Mouse (Mus musculus) brain, embryonic 14.5 days (tissue): ENCODE data around the gene Ctc1. TPM values are rescaled to one million over a fixed set of nuclear protein-coding genes. Genes with fewer than 3 reads are reported as not detected.

Experiments
- DNase-seq: peaks from one replicate; pipeline ENCODE4 v3.0.0-alpha.2; 2011; ENCODE audit warnings: low read depth
- CTCF ChIP-seq: fragments of 200-500 bp; IDR thresholded peaks from 2 replicates; pipeline ENCODE4 v1.5.1; 2012; ENCODE audit warnings: inconsistent platforms, mild to moderate bottlenecking, moderate library complexity, borderline replicate concordance; ENCODE audit not compliant: insufficient read depth, insufficient read length; ENCODE audit errors: extremely low read depth
- POLR2A ChIP-seq: fragments of 200-500 bp; IDR thresholded peaks from 2 replicates; pipeline ENCODE4 v1.6.1; 2012; ENCODE audit warnings: mild to moderate bottlenecking, inconsistent platforms, borderline replicate concordance; ENCODE audit not compliant: poor library complexity, insufficient read depth, insufficient read length, severe bottlenecking; ENCODE audit errors: extremely low read depth
- polyA plus RNA-seq: library from polyadenylated mRNA; depleted of rRNA; stranded (reverse); fragments of >200 nt; gene quantifications from 2 replicates; pipeline ENCODE4 v1.2.3, GENCODE M21; 2012; rRNA removed

Gene Ctc1
- 115 and 170 TPM in 2 replicates for polyA plus RNA-seq

DNA sequence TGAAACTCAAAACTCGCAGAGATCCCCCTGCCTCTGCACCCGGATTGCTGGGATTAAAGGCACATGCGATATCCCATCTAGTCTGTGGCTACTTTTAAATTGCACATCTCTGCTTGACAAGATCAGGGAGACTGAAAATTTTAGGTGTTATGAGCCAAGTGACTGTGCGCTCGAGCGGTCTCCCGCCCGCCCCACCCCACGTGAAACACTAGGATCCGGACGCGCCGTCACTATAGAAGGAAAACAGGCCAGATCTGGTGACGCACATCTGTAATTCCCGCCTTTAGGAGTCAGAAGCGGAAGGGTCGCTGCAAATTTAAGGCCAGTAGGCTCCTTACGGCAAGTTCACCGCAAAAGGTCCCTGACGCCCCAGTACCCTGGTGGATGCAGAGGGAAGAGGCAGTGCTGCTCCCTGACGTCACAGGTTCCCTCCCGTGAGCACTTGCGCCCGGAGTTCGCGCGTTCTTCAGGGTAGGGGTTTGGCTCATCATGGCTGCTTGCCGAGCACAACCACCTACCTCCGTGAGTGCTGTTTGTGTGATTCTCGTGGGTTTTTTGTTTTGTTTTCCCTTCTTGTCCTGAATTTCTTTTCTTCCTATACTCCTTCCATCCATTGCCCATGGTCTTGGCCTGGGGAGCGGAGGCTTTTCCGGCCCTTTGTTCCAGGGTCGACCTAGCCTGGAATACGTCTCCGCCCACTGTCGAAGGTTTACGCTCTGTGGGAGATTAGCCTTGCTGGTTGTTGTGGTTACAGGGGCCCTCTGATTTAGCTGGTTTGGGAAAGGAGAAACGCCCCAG lies at the start of gene Ctc1:
Gene Ctc1 (plus strand): TSS at position 268 of the 798 bp plus-strand sequence.
- TF ChIP-seq CTCF (peak; percentile 79), POLR2A (peak; percentile 80; the same call in 1 of the 2 replicates)
- peak; percentile 98 for DNase-seq

DNA sequence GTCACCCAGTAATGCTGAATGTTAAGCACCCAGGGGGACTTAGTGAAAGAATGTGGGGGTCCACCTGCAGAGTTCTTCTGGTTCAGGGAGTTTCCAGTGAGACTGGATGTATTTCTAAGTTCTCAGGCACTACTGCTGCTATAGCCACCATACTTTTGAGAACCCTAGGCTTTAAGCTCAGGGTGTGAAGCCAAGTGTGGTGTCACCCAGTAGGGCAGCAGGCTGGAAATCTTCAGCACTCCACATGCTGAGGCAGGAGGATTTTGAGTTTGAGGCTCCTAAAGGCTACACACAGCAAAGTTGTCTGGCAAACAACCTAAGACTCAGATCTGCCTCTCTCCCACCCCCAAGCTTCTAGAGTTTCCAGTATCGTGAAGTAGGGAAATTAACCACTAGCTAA lies 49.2 kb upstream of the Ctc1 start:
- TF ChIP-seq CTCF (no peak), POLR2A (no peak)

DNA sequence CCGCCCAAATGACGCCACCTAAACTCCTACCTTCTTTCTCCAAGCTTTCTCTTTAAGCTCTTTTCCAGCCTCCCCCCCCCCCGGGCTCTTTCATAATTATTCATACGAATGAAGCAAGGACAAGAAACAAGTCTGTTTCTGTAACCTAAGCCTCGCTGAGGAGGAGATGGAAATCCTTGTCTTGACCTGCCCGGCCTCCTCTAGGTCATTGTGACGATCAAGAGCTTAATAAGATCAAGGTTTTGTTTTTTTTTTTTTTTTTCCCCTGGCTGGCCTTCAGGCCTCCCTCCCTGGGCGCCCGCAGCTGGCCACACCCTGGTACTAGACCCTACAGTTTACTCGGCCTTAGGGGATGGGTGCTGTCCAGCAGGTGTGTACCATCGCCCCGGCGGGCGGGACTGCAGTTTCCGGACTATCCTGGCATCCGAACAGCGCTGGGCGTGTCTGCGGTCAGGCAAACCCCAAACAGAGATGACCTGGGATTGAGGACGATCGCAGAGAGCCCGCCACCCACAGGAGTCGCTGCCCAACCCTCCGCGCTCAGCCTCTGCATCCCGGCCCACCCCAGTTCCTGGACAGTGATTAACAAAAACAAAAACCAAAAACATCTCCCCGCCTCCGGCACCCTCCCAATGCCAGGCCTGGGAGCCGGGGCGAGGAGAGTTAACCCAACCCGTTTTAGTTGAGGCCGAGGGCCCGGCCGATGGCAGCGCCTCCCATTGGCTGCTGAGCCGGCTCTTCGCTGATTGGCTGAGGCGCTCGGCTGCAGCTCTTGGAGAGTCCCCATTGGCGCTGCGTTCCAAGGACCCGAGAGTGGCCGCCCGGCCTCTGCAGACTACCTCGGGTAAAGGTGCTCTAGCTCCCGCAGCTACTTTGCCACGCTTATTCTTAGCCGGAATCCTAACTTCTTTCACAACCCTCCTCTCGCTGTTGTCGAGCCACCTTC lies 48.1 kb upstream of the Ctc1 start, which contains the start of gene Slc25a35:
Gene Slc25a35 (plus strand): TSS at position 795 of the 946 bp plus-strand sequence.
- TF ChIP-seq CTCF (no peak), POLR2A (peak; percentile 30; the same call in 1 of the 2 replicates)
- DNase-seq, result peak; percentile 95

More for the DNA sequence above, 49.2 kb upstream of the Ctc1 start:
- DNase-seq, result no peak

DNA sequence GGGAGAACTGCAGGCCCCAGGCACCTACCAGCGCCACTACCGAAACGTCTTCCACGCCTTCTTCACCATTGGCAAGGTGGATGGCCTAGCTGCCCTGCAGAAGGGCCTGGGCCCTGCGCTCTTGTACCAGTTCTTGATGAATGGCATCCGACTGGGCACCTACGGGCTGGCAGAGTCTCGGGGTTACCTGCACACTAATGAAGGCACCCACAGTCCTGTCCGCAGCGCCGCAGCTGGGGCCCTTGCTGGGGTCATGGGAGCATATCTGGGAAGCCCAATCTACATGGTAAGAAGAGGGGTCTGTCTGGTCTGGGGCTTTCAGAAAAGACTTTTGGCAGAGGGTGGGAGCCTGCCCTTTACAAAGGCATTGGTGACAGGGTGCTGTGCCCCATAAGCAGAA lies 47.0 kb upstream of the Ctc1 start:
- TF ChIP-seq POLR2A (no peak), CTCF (no peak)
- no peak for DNase-seq

DNA sequence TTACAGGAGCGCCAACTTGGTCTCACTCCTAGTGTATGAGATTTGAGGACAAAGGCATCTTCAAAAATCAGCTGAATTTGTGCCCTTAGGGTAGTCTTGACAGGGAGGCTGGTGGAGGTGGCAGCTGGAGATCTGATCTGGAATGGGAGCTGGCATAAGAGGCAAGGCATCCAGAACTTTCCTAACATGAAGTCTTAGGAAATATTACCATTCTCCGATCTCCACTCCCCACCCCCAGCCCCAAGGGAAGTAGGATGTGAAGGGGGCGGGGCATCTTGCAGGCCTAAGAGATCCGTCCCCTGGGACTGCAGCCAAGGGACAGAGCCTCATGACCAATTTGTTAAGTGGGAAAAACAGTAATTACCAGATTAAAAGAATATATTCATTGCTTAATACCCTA lies 45.5 kb upstream of the Ctc1 start:
- DNase-seq, result no peak
- TF ChIP-seq CTCF (no peak), POLR2A (no peak)

DNA sequence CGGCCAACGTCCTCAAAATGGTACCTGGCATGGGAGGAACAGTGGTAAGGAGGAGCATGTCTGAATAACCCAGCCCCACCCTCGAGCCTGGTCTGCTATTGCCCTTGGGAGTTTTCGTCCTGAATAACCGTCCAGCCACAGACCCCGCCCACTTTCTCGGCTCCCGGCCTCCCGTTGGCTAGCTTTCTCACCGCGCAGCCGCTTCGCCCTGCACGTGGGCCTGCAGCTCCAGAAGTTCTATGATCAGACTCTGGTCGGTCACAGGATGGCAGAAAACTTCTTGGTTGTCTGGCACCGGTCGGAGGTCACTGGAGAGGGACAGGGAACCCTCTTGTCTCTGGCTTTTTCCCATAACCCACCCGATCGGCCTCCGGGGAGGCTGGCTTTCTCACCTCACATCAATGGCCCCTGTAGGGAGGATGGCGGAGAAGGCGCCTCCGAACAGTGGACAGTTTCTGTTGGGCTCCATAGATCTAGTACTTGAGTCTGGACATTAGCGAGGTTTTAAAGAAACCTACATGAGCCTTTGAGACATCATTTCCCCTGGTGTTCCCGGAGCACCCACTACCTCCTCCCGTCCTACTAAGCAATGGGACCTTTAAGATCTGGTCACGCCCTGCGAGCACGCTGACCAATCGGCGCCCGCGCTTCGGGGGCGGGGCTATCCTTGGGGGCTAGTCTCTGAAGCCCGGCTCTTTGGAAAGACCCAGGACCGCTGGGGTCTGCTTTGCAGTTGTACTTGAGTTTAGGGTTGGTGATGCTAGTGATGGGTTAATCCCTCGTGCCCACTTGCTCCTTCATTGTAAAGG lies 42.3 kb upstream of the Ctc1 start:
- peak; percentile 89 for DNase-seq

DNA sequence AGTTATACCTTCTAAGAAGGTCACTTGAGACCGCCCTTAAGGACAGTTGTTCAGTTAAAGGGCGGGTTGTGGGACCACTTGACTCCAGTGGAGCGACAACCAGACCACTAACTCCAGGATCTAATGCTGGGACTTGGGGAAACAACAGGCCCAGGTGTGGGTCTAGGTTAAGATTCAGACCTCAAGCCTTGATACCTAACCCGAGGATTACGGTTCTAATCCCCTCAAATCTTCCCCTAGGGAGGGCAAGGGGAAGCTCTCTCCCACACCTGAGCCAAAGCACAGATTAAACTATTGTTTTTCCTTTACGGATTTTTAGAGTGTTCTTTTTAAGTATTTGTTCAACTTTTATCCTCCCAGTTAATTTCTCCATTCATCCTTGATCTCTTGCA lies 41.7 kb upstream of the Ctc1 start:
- TF ChIP-seq CTCF (no peak), POLR2A (no peak)

DNA sequence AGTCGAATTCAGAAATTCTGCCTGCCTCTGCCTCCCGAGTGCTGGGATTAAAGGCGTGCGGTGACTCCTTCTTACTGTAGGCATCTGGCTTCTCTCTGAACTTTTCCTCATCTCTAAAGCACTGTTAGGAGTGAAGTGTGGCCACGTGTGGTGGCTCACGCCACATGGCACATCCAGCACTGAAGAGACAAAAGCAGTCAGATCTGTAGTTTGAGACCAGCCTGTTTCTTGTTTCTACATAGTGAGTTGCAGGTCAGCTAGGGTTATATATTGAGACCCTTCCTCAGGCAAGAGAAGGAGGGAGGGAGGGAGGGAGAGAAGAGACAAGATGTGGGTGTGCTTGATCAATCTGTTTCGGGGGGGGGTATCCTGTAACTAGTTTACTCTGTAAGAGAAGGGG lies 40.6 kb upstream of the Ctc1 start, which contains the start of gene Rangrf:
Gene Rangrf (minus strand): TSS at position 101 of the 400 bp plus-strand sequence.
- DNase-seq, result no peak
- TF ChIP-seq CTCF, result no peak
- no peak for TF ChIP-seq POLR2A

More for the DNA sequence above, 41.7 kb upstream of the Ctc1 start:
- no peak for DNase-seq

DNA sequence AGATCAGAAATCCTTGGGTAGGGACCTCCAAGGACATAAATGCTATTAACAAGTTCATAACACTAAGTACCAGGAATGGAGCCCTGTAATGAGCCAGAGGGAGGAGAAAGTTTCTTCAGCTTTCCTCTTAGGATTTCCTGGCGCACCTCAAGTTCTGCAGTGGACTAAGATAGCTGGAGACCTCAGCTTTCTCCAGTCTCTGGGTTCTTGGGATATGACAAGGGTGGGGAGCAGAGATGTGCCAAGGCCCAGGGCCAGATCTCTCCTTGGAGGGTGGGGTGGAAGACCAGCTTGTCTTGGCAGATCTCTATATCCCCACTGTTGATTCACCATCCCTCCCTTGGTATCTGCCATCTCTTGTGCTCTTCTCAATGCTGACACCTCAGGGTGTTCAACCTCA lies 40.1 kb upstream of the Ctc1 start:
- no peak for DNase-seq
- no peak for TF ChIP-seq CTCF
- no peak for TF ChIP-seq POLR2A

DNA sequence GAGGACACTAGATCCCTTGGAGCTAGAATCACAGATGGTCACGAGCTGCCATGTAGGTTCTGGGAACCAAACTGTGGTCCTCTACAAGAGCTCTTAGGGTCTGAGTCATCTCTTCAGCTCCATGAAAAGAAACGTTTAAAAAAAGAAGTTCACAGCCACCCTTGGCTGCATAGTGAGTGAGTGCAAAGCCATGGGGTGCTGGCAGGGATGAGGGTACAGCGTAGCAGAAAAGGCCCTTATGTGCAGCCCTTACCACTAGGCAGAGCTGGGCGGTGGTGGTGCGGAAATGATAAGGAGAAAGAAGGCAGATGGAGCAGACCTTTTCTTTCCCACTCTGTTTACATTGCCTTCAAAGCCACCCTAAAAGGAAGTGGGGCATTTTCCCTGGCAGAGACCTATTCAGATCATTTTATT lies 36.4 kb upstream of the Ctc1 start:
- DNase-seq, result no peak
- TF ChIP-seq CTCF, result no peak

DNA sequence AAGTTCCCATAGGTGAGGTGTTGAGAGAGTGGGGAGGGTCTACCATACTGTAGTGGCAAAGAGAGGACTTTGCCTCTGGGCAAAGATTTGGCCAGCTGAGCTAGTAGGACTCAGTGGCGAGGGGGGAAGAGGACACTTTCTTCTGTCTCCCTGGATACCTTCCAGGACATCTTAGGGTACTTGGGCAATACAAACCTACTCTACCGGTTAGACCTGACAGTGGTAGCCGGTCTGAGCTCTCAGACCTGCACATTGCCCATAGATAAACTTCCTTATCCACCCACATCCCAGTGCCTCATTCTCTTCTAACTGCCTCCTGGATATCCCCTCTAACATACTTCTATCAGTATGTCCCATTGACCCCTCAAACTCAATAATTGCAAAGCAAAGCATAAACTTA lies 34.8 kb upstream of the Ctc1 start:
- TF ChIP-seq POLR2A, result no peak
- TF ChIP-seq CTCF, result no peak

More for the DNA sequence above, 34.8 kb upstream of the Ctc1 start:
- DNase-seq, result no peak
